Mouse (Mus musculus) heart, embryonic 13.5 days (tissue): ENCODE measurements around the gene Ush2a. TPM values are rescaled to one million over a fixed set of nuclear protein-coding genes. Genes with fewer than 3 reads are reported as not detected.

Experiments
- ATAC-seq: fragments of 200-750 bp; cut with Nextera tagmentation; 2 replicates; pipeline ENCODE4 v1.8.0; 2017; ENCODE audit warnings: moderate TSS enrichment; ENCODE audit not compliant: insufficient number of reproducible peaks, low FRiP score, low TSS enrichment; ENCODE audit errors: extremely low read depth
- H3K27ac ChIP-seq: fragments of 300-500 bp; sonication (generic); replicated peaks from 2 replicates; pipeline ENCODE4 v1.5.1; 2015; ENCODE audit warnings: moderate library complexity, mild to moderate bottlenecking, inconsistent platforms
- H3K27me3 ChIP-seq: fragments of 300-500 bp; sonication (generic); replicated peaks from 2 replicates; pipeline ENCODE4 v1.6.1; 2015; ENCODE audit warnings: mild to moderate bottlenecking, inconsistent platforms
- H3K36me3 ChIP-seq: fragments of 300-500 bp; sonication (generic); 2 replicates; pipeline ENCODE4 v1.6.1; 2015; ENCODE audit warnings: mild to moderate bottlenecking, inconsistent platforms
- H3K4me1 ChIP-seq: fragments of 300-500 bp; sonication (generic); 2 replicates; pipeline ENCODE4 v1.6.1; 2015; ENCODE audit warnings: inconsistent platforms
- H3K4me2 ChIP-seq: fragments of 300-500 bp; sonication (generic); 2 replicates; pipeline ENCODE4 v1.6.1; 2015; ENCODE audit warnings: inconsistent platforms, mild to moderate bottlenecking, moderate library complexity
- H3K4me3 ChIP-seq: fragments of 300-500 bp; sonication (generic); 2 replicates; pipeline ENCODE4 v1.5.1; 2015; ENCODE audit warnings: moderate library complexity, mild to moderate bottlenecking, inconsistent platforms
- H3K9ac ChIP-seq: fragments of 300-500 bp; sonication (generic); 2 replicates; pipeline ENCODE4 v1.6.1; 2015; ENCODE audit warnings: inconsistent platforms, mild to moderate bottlenecking, moderate library complexity
- H3K9me3 ChIP-seq: fragments of 300-500 bp; sonication (generic); 2 replicates; pipeline ENCODE4 v1.6.1; 2016; ENCODE audit warnings: inconsistent platforms
- WGBS: fragments of 180-500 bp; shearing (Covaris S2); methylation state at CpG from one replicate; pipeline ENCODE4 v1.1.7; 2015; ENCODE audit warnings: mixed read lengths; 5-methylcytosine and 5-hydroxymethylcytosine counted together
- polyA plus RNA-seq: library from polyadenylated mRNA; unstranded; fragments of >200 nt; fragmentation: Nextera tagmentation; extraction: Ambion mirVana; gene quantifications from 2 replicates; pipeline ENCODE4 v1.2.1, GENCODE M21; 2015

Gene Ush2a
- polyA plus RNA-seq, 1 experiment from 2014 or later, result 0.07 TPM

GRCm38 (mm10) chr1:188777556-188778161 lies 515.8 kb downstream of the Ush2a start:
- Histone ChIP-seq H3K4me1 (0 out of 2 replicates have a peak, but pooled peaks cover 5% of the 10 kb centered on the region), H3K4me2 (no peak overlapping the region), H3K27ac (no peak overlapping the region), H3K9me3 (no peaks in the 10 kb centered on the region), H3K9ac (no peak overlapping the region), H3K4me3 (no peak overlapping the region), H3K36me3 (no peaks in the 10 kb centered on the region), H3K27me3 (no peaks in the 10 kb centered on the region)
- WGBS, result 69% methylated on average over 8 of the region's 8 CpGs
- ATAC-seq, result no peak

GRCm38 (mm10) chr1:188785056-188785455 lies 523.2 kb downstream of the Ush2a start:
- H3K9me3 ChIP-seq, result no peaks in the 10 kb centered on the region
- no peak overlapping the region for H3K9ac ChIP-seq
- no peaks in the 10 kb centered on the region for H3K4me1 ChIP-seq
- no peak overlapping the region for H3K27ac ChIP-seq
- no peaks in the 10 kb centered on the region for H3K27me3 ChIP-seq
- no peak overlapping the region for H3K4me3 ChIP-seq
- ATAC-seq, result no peak
- H3K4me2 ChIP-seq, result no peak overlapping the region
- 79% methylated on average over 10 of the region's 10 CpGs for WGBS
- H3K36me3 ChIP-seq, result no peaks in the 10 kb centered on the region

GRCm38 (mm10) chr1:188805069-188805468 lies 543.2 kb downstream of the Ush2a start:
- WGBS, result 15% methylated on average over 2 of the region's 2 CpGs

GRCm38 (mm10) chr1:188805852-188806251 lies 544.0 kb downstream of the Ush2a start:
- no peaks in the 10 kb centered on the region for H3K4me1 ChIP-seq
- no peaks in the 10 kb centered on the region for H3K27me3 ChIP-seq
- no peak overlapping the region for H3K4me3 ChIP-seq
- no peak overlapping the region for H3K27ac ChIP-seq
- WGBS, result 59% methylated on average over 4 of the region's 4 CpGs
- no peaks in the 10 kb centered on the region for H3K36me3 ChIP-seq
- no peak overlapping the region for H3K9ac ChIP-seq
- no peak for ATAC-seq
- H3K9me3 ChIP-seq, result no peaks in the 10 kb centered on the region
- no peak overlapping the region for H3K4me2 ChIP-seq

More at GRCm38 (mm10) chr1:188805069-188805468, 543.2 kb downstream of the Ush2a start:
- ATAC-seq, result no peak
- no peak overlapping the region for H3K27ac ChIP-seq
- no peak overlapping the region for H3K9ac ChIP-seq
- H3K4me2 ChIP-seq, result no peak overlapping the region
- H3K4me3 ChIP-seq, result no peak overlapping the region
- H3K4me1 ChIP-seq, result no peaks in the 10 kb centered on the region
- H3K9me3 ChIP-seq, result no peaks in the 10 kb centered on the region
- H3K27me3 ChIP-seq, result no peaks in the 10 kb centered on the region
- no peaks in the 10 kb centered on the region for H3K36me3 ChIP-seq

- no peak overlapping the region for H3K4me2 ChIP-seq
- no peak overlapping the region for H3K4me3 ChIP-seq
- no peaks in the 10 kb centered on the region for H3K9me3 ChIP-seq
- no peaks in the 10 kb centered on the region for H3K4me1 ChIP-seq
- no peaks in the 10 kb centered on the region for H3K36me3 ChIP-seq
- WGBS, result 64% methylated on average over 9 of the region's 9 CpGs
- no peak overlapping the region for H3K9ac ChIP-seq
- no peak for ATAC-seq
- no peak overlapping the region for H3K27ac ChIP-seq
- no peaks in the 10 kb centered on the region for H3K27me3 ChIP-seq
These were observed 548.8 kb downstream of the Ush2a start for GRCm38 (mm10) chr1:188810631-188811030.

- H3K9me3 ChIP-seq, result no peaks in the 10 kb centered on the region
- no peaks in the 10 kb centered on the region for H3K4me1 ChIP-seq
- no peak overlapping the region for H3K27ac ChIP-seq
- H3K4me2 ChIP-seq, result no peak overlapping the region
- no peaks in the 10 kb centered on the region for H3K27me3 ChIP-seq
- no peak for ATAC-seq
- no peak overlapping the region for H3K9ac ChIP-seq
- WGBS, result 74% methylated on average over 7 of the region's 7 CpGs
- H3K4me3 ChIP-seq, result no peak overlapping the region
- no peaks in the 10 kb centered on the region for H3K36me3 ChIP-seq
These were observed 553.2 kb downstream of the Ush2a start for GRCm38 (mm10) chr1:188815072-188815471.

GRCm38 (mm10) chr1:188824195-188824594 lies 562.4 kb downstream of the Ush2a start:
- WGBS, result 73% methylated on average over 2 of the region's 2 CpGs
- H3K9me3 ChIP-seq, result no peaks in the 10 kb centered on the region
- H3K4me2 ChIP-seq, result no peak overlapping the region
- H3K36me3 ChIP-seq, result no peaks in the 10 kb centered on the region
- no peaks in the 10 kb centered on the region for H3K4me1 ChIP-seq
- ATAC-seq, result no peak
- H3K27me3 ChIP-seq, result no peaks in the 10 kb centered on the region
- no peak overlapping the region for H3K27ac ChIP-seq
- no peak overlapping the region for H3K4me3 ChIP-seq
- H3K9ac ChIP-seq, result no peak overlapping the region

- no peak for ATAC-seq
- WGBS, result 57% methylated on average over 8 of the region's 8 CpGs
- Histone ChIP-seq H3K27me3 (no peaks in the 10 kb centered on the region), H3K4me2 (no peak overlapping the region), H3K9ac (no peak overlapping the region), H3K27ac (no peak overlapping the region), H3K9me3 (no peaks in the 10 kb centered on the region), H3K4me1 (no peaks in the 10 kb centered on the region), H3K4me3 (no peak overlapping the region), H3K36me3 (no peaks in the 10 kb centered on the region)
These were observed 563.2 kb downstream of the Ush2a start for GRCm38 (mm10) chr1:188824878-188825532.

- Histone ChIP-seq H3K27me3 (no peaks in the 10 kb centered on the region), H3K4me1 (peaks cover 16% of the 10 kb centered on the region; the same call in 1 of the 2 replicates), H3K4me3 (no peak overlapping the region), H3K9me3 (no peaks in the 10 kb centered on the region), H3K9ac (no peak overlapping the region), H3K36me3 (no peaks in the 10 kb centered on the region), H3K4me2 (no peak overlapping the region), H3K27ac (no peak overlapping the region)
- ATAC-seq, result no peak
- 42% methylated on average over 11 of the region's 11 CpGs for WGBS
These were observed 568.9 kb downstream of the Ush2a start for GRCm38 (mm10) chr1:188830527-188831407.

GRCm38 (mm10) chr1:188833906-188834305 lies 572.1 kb downstream of the Ush2a start:
- H3K4me2 ChIP-seq, result no peak overlapping the region
- peaks cover 20% of the 10 kb centered on the region; the same call in 1 of the 2 replicates for H3K4me1 ChIP-seq
- ATAC-seq, result no peak
- H3K36me3 ChIP-seq, result no peaks in the 10 kb centered on the region
- no peak overlapping the region for H3K9ac ChIP-seq
- H3K27ac ChIP-seq, result no peak overlapping the region
- no peak overlapping the region for H3K4me3 ChIP-seq
- no peaks in the 10 kb centered on the region for H3K27me3 ChIP-seq
- H3K9me3 ChIP-seq, result no peaks in the 10 kb centered on the region
- WGBS, result 51% methylated on average over 9 of the region's 9 CpGs

- H3K27ac ChIP-seq, result no peak overlapping the region
- no peak overlapping the region for H3K9ac ChIP-seq
- no peaks in the 10 kb centered on the region for H3K27me3 ChIP-seq
- H3K4me3 ChIP-seq, result no peak overlapping the region
- no peak overlapping the region for H3K4me2 ChIP-seq
- no peaks in the 10 kb centered on the region for H3K36me3 ChIP-seq
- WGBS, result 69% methylated on average over 3 of the region's 3 CpGs
- no peak for ATAC-seq
- H3K4me1 ChIP-seq, result peaks cover 20% of the 10 kb centered on the region; the same call in 1 of the 2 replicates
- no peaks in the 10 kb centered on the region for H3K9me3 ChIP-seq
These were observed 572.9 kb downstream of the Ush2a start for GRCm38 (mm10) chr1:188834770-188835169.
